Mouse (Mus musculus) left cerebral cortex, adult 18-20 months (tissue): ENCODE results near the gene Stard3nl. TPM values are rescaled to one million over a fixed set of nuclear protein-coding genes. Genes with fewer than 3 reads are reported as not detected.
"Not testable (repeated sequence)": the region's sequence is repeated elsewhere in the genome, so short reads cannot be mapped to it uniquely, and the experiment has no call there.

Experiments
- DNase-seq, 2 experiments: peaks; one replicate each; pipeline ENCODE4 v3.0.0; 2021 to 2022; ENCODE audit warnings: low spot score in 2 of 2, mixed read lengths in 1 of 2
- total RNA-seq, 2 experiments: library from RNA; stranded (reverse); gene quantifications; 2 replicates each; pipeline ENCODE4 v1.2.3; 2021

Gene Stard3nl
- total RNA-seq, 2 experiments from 2014 or later = 61.8 to 63.7 TPM

DNA sequence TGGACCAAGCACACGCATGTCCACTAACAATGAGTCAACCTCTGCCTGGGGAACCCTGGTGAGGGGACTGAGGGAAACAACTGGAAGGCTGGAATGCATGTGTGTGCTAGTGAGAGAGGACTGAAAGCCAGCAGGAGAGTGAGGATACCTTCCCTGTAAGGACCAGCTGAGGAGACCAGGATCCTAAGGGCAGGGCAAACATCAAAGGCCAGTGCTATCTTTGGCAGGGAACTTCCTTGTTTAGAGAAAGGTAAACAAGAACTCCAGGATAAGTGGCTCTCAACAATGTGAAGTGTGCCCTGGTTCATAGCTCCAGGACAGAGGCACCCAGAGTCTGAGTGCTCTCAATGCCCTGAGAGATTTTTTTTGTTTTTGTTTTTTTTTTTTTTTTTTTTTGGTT lies 6.2 kb downstream of the Stard3nl start:
- DNase-seq = no peak

DNA sequence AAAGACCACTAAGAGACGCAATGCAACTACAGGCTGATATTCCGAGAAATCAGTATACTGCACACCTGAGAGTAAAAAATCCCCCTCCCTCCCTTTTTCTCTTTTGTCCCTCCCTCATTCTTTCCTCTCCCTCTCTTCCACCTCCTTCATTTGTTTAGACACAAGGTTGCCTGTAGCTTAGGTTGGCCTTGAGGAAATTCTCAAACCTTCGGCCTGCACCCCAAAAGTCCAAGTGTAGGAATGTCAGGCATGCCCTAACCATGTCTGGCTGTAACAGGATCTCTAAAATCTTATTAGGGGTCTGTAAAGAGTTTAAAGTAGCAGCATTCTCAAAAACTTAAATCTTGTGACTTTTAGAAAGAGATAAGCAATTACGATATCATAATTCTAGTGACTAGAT lies 10.4 kb downstream of the Stard3nl start:
- DNase-seq = no peak

DNA sequence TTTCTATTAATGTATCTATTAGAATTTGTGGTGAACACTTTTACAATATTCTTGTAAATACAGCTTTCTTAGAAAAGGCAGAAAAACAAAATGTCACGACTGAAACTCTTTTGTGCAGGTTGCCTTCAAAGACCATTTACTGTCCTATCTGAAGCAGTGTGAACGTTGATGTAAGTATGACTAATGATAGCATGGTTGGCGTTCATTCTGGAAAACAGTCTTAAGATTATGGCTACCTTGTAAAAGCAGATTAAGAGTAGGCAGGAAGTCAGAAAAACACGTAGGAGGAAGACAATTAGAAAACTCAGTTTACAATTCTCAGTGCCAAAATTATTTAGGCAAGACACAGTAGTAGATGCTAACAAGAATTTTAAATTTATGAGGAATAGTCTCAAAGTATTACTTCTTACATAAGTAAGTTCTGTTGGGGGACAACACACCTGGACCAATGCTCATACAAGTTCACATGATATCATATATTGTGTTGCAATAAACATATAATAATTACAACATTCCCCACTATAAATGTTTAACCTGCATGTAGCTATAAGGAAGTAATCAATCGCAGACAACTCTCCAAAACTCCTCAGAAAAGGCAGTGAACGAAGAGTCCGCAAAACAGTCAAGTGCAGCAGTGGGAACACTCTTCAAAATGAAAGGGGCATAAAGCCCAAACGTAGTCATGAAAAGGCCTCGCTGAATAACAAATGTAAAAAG lies 14.3 kb downstream of the Stard3nl start:
- no peak for DNase-seq

DNA sequence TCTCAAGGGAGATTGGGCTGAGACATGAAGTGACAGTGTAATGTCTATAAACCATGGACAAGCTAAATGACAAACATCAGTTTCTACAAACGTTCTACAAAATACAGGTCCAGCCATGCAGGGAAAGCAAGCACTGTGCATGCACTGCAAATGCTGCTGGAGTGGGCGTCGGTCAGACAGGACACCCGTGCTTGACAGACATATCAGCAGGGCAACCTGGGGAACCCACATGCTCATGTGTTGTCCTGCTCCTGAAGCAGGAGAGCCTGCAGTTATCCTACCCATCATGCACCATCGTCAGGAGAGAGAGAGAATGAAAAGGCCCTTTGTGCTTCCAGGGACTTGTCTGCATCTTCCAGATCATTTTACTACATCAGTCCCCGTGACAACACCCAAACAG lies 16.3 kb downstream of the Stard3nl start:
- DNase-seq = no peak

DNA sequence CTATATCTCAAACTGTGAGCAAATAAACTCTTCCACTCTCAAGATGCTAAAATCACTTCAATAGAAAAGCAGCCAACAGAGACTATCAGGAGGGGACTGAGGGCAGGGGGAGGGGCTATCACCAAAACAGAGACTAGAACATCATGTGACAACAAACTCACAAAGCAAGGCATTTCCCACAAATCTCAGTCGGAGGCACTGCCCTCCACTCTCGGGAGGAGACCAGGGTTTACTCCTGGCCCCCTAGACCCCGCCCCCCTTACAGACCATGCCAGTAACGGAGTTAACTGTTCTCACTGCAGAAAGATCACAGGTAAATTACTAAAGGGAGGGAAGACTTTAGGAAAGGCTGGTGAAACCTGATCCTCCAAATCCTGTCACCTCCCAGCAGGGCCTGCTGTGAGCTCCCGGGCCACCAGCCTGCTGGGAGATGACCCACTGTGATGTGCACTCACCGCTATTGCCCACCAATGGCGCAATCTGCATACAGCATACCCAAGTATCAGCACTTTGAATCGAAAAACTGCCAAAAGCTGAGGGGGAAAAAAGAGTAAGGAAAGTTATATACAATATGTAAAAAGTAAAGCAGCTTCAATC lies 23.4 kb downstream of the Stard3nl start:
- no peak for DNase-seq

DNA sequence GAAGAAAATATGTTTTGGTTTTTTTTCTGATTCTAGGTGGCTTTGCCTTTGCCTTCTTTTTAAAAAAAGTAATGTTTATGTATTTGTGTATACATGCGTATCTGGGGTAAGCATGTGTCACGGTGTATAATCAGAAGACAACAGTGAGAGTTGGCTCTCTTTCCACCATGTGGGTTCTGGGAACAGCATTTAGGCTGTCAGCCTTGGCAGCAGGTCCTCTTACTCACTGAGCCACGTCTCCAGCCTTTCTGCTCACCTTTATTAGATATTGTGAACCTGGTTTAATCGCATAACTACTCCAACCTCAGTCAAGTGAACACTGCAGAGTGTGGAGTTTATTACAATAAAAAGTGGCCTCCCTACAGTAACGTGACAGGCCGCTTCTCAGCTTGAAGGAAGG lies 26.8 kb downstream of the Stard3nl start:
- no peak for DNase-seq

GRCm38 (mm10) chr13:19367536-19367935 lies 28.1 kb downstream of the Stard3nl start:
- no peak for DNase-seq

GRCm38 (mm10) chr13:19366866-19367265 lies 28.7 kb downstream of the Stard3nl start:
- DNase-seq = no peak

DNA sequence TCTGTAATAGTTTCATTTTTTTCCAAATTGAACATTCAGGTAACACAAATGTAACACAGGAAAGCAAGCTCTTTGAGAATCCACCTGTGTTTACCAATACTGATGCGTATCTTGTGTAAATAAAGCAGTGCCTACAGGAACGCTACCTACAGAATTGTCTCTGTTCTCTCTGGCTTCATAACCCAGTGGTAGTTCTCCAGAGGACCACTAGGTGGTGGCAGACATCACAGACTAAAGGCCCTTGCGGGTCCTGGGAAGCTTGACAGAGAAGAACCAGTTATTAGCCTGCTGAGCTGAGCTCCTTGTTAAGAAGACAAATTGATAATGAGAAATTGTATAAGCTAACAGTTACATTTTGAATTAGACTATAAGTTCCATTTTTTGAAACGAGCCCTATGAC lies 30.0 kb downstream of the Stard3nl start:
- DNase-seq = peak; percentile 57 to 69

DNA sequence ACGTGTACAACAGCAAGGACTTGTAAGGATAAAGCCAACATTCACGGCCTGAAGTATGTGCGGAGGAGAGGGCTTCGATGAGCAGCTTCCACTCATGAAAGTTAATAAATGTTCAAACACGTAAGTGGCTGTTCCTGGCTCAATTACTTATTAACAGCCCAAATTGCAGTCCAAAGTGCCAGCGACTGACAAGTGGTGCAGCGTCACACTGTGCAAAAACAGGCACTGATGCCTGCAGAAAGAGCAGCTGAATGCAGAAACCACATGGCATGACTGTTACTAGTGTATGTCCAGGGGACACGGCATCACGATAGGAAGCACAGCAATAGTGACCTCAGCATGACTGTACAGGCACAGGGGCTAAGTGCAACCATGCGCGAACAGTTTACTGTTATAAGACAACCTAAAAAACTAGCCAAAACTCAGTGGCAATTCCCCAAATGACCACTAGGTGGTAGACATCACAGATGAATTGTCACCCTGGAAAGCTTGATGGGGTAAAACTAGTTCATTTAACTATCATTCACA lies 31.3 kb downstream of the Stard3nl start:
- peak; percentile 36 to 76 for DNase-seq

DNA sequence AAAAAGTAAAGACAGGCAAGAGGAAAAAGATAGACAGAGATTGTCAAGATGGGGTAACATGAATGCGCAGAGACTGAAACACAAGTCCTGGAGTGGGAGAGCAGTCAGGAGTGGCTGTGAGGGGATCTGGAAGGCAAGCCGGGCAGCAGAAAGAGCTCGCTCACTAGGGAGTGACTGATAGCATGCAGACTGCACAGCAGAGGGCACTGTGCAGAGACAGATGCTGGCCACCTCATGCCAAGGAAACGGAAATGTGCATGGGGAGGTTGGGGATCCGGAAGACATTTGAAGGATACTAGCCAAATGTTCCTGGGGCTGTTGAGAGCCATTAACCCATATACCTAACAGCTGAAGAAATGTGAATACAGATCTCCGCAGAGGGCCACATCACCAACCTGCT lies 33.2 kb downstream of the Stard3nl start:
- DNase-seq = no peak

GRCm38 (mm10) chr13:19358027-19358426 lies 37.6 kb downstream of the Stard3nl start:
- DNase-seq = no peak

GRCm38 (mm10) chr13:19357301-19357700 lies 38.3 kb downstream of the Stard3nl start:
- DNase-seq = no peak

- no peak for DNase-seq
Observed at GRCm38 (mm10) chr13:19356720-19357119, 38.9 kb downstream of the Stard3nl start.

DNA sequence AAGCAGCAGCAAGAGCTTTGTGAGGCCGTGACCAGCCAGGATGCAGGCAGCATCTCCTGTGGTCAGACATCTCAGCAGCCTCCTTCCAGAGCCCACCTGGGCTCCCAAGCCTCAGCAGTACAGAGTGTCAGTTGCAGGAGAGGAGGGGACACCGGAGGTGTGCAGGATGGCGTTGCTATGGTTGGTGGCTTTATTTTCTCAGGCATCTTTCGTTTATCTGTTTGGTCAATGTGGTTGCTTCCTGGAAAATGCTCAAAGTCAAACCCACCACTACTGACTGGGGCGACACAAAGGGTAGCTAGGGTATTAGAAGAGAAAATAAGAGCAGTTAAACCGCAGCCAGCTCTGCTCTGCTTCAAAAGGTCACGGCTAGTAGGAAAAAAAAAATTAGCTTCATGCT lies 39.5 kb downstream of the Stard3nl start:
- no peak for DNase-seq

DNA sequence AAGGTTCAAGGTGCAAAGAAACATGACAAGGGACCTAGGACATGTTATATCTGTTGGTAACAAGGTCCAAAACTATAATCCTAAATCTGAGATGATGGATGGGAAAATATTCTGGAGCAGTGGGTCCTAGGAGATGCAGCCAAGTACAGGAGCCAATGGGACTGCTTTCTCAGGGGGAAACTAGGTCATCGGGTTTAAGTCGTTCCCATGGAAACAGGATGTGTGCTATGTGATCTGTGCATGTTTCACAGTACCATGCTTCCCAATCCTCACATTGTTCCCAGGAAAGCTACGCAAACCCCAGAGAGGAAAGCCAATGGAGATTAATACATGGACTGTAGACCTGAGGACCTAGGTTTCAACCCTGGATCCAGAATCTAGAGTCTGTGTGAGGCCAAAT lies 42.8 kb downstream of the Stard3nl start:
- DNase-seq = no peak

DNA sequence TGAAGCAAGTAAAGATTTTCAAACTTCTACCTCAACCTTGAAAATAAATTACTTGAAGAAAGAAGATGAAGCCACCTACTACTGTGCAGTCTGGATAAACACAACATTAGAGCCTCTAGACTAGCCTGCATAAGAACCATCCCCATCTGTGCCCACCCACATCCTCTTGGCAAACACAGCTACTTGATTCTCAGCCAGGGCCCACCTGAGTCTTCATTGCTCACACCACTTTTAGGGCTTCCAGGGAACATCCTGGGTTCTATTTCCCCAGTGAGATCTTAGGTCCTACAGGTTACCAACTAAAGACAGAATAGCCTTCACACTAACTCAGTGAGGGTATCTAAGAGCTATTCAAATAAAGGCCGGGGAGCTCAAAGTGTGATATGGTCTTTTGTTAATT lies 55.2 kb downstream of the Stard3nl start:
- DNase-seq = not testable (repeated sequence)

DNA sequence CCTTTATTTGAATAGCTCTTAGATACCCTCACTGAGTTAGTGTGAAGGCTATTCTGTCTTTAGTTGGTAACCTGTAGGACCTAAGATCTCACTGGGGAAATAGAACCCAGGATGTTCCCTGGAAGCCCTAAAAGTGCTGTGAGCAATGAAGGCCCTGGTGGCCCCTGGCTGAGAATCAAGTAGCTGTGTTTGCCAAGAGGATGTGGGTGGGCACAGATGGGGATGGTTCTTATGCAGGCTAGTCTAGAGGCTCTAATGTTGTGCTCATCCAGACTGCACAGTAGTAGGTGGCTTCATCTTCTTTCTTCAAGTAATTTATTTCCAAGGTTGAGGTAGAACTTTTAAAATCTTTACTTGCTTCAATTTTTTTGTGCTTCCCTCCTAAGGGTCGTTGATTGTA lies 59.3 kb downstream of the Stard3nl start:
- DNase-seq = peak; percentile 40 to 66

Other genes starting within 250 kb of the Stard3nl start
- gene Epdr1, start 224.1 kb upstream of the Stard3nl start, total RNA-seq = 100 to 1,000 TPM; 108 to 116 TPM
- 1 to 10 TPM; 1.3 to 1.5 TPM for gene Sfrp4, start 227.3 kb upstream of the Stard3nl start, total RNA-seq